Mouse (Mus musculus): ENCODE results near the gene Tmem106c. TPM values are rescaled to one million over a fixed set of nuclear protein-coding genes. Genes with fewer than 3 reads are reported as not detected.

Tmem106c gene
- polyA plus RNA-seq, 1 experiment from 2014 or later = 14.4 TPM

- H3K4me1 ChIP-seq (ENCODE audit: control insufficient read depth, low read depth, low read length) = peaks cover 4% of the 10 kb centered on the region
- H3K27ac ChIP-seq (ENCODE audit: low read length) = no peak overlapping the region
- H3K4me3 ChIP-seq (ENCODE audit: low read depth, low read length) = no peak overlapping the region
- no peaks in the 10 kb centered on the region for H3K36me3 ChIP-seq (ENCODE audit: control insufficient read depth, insufficient read depth)
- peaks cover 3% of the 10 kb centered on the region; the same call in 1 of the 2 replicates for H3K27me3 ChIP-seq (ENCODE audit: control insufficient read depth, insufficient read depth, low read depth, low read length)
- H3K9ac ChIP-seq (ENCODE audit: low read depth, low read length) = no peak overlapping the region
- 18% methylated on average over 4 of the region's 4 CpGs for WGBS (ENCODE audit: insufficient replicate concordance)
- no peak overlapping the region for H3K4me2 ChIP-seq (ENCODE audit: low read depth, low read length)
- no peaks in the 10 kb centered on the region for H3K9me3 ChIP-seq (replicated peaks; ENCODE audit: control insufficient read depth, low read length)
- no peak for ATAC-seq (ENCODE audit: low read depth)
Observed at GRCm38 (mm10) chr15:97990721-97991120, 26.7 kb downstream of the Tmem106c start.

GRCm38 (mm10) chr15:97991285-97991895 lies 27.4 kb downstream of the Tmem106c start:
- no peak overlapping the region for H3K27ac ChIP-seq (ENCODE audit: low read length)
- ATAC-seq (ENCODE audit: low read depth) = no peak
- peaks cover 3% of the 10 kb centered on the region; the same call in 1 of the 2 replicates for H3K27me3 ChIP-seq (ENCODE audit: control insufficient read depth, insufficient read depth, low read depth, low read length)
- H3K4me2 ChIP-seq (ENCODE audit: low read depth, low read length) = no peak overlapping the region
- peaks cover 4% of the 10 kb centered on the region for H3K4me1 ChIP-seq (ENCODE audit: control insufficient read depth, low read depth, low read length)
- no peaks in the 10 kb centered on the region for H3K9me3 ChIP-seq (replicated peaks; ENCODE audit: control insufficient read depth, low read length)
- no peaks in the 10 kb centered on the region for H3K36me3 ChIP-seq (ENCODE audit: control insufficient read depth, insufficient read depth)
- H3K9ac ChIP-seq (ENCODE audit: low read depth, low read length) = no peak overlapping the region
- WGBS (ENCODE audit: insufficient replicate concordance) = 46% methylated on average over 12 of the region's 12 CpGs
- H3K4me3 ChIP-seq (ENCODE audit: low read depth, low read length) = no peak overlapping the region

GRCm38 (mm10) chr15:97992027-97992711 lies 28.2 kb downstream of the Tmem106c start:
- no peak overlapping the region for H3K4me3 ChIP-seq (ENCODE audit: low read depth, low read length)
- peaks cover 6% of the 10 kb centered on the region for H3K27me3 ChIP-seq (ENCODE audit: control insufficient read depth, insufficient read depth, low read depth, low read length)
- 61% methylated on average over 13 of the region's 13 CpGs for WGBS (ENCODE audit: insufficient replicate concordance)
- H3K9ac ChIP-seq (ENCODE audit: low read depth, low read length) = no peak overlapping the region
- H3K4me2 ChIP-seq (ENCODE audit: low read depth, low read length) = peak overlapping the region; percentile 42; the same call in 1 of the 2 replicates
- H3K36me3 ChIP-seq (ENCODE audit: control insufficient read depth, insufficient read depth) = no peaks in the 10 kb centered on the region
- no peak overlapping the region for H3K27ac ChIP-seq (ENCODE audit: low read length)
- no peak for ATAC-seq (ENCODE audit: low read depth)
- peaks cover 4% of the 10 kb centered on the region for H3K4me1 ChIP-seq (ENCODE audit: control insufficient read depth, low read depth, low read length)
- H3K9me3 ChIP-seq (replicated peaks; ENCODE audit: control insufficient read depth, low read length) = no peaks in the 10 kb centered on the region

DNA sequence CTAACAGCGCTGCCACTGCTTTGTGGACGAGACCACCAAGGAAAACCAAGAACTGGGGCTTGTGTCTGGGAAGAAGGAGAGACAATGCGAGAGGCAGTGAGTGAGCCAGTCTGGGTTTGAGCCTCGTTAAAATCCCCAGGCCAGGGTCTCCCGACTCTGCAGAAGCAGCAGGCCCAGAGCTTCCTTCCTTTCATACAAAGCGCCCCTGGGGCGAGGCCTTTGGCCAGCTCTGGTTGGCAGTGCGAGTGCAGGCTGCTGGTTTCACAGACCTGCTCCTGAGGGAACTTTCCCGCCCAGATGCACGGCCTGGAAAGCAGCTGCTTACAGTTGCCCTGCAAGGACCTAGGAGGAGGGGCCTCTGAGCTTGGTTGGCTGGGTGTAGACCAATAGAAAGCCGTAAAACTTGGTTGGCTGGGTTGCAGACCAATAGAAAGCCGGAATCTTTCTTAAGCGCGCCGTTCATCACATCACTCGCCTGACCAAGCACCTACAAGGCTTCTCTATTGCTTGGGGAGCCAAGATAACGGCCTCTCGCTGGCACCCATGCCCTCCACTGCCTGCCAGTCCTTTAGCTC lies 28.8 kb downstream of the Tmem106c start:
- peak overlapping the region; percentile 42 for H3K4me2 ChIP-seq (ENCODE audit: low read depth, low read length)
- 7% methylated on average over 18 of the region's 18 CpGs for WGBS (ENCODE audit: insufficient replicate concordance)
- H3K4me3 ChIP-seq (ENCODE audit: low read depth, low read length) = no peak overlapping the region
- H3K36me3 ChIP-seq (ENCODE audit: control insufficient read depth, insufficient read depth) = no peaks in the 10 kb centered on the region
- H3K27ac ChIP-seq (ENCODE audit: low read length) = no peak overlapping the region
- H3K27me3 ChIP-seq (ENCODE audit: control insufficient read depth, insufficient read depth, low read depth, low read length) = peaks cover 7% of the 10 kb centered on the region
- H3K9me3 ChIP-seq (replicated peaks; ENCODE audit: control insufficient read depth, low read length) = no peaks in the 10 kb centered on the region
- H3K9ac ChIP-seq (ENCODE audit: low read depth, low read length) = 0 out of 2 replicates have a peak overlapping the region, but pooled peaks have one; percentile 19
- H3K4me1 ChIP-seq (ENCODE audit: control insufficient read depth, low read depth, low read length) = peaks cover 4% of the 10 kb centered on the region
- ATAC-seq (ENCODE audit: low read depth) = peak; percentile 85

- peaks cover 45% of the 10 kb centered on the region for H3K27me3 ChIP-seq (ENCODE audit: control insufficient read depth, insufficient read depth, low read depth, low read length)
- no peak overlapping the region for H3K4me3 ChIP-seq (ENCODE audit: low read depth, low read length)
- H3K4me1 ChIP-seq (ENCODE audit: control insufficient read depth, low read depth, low read length) = peaks cover 4% of the 10 kb centered on the region
- no peak for ATAC-seq (ENCODE audit: low read depth)
- no peaks in the 10 kb centered on the region for H3K36me3 ChIP-seq (ENCODE audit: control insufficient read depth, insufficient read depth)
- no peak overlapping the region for H3K27ac ChIP-seq (ENCODE audit: low read length)
- H3K9me3 ChIP-seq (replicated peaks; ENCODE audit: control insufficient read depth, low read length) = no peaks in the 10 kb centered on the region
- H3K9ac ChIP-seq (ENCODE audit: low read depth, low read length) = no peak overlapping the region
- 71% methylated on average over 13 of the region's 13 CpGs for WGBS (ENCODE audit: insufficient replicate concordance)
- no peak overlapping the region for H3K4me2 ChIP-seq (ENCODE audit: low read depth, low read length)
Observed at GRCm38 (mm10) chr15:97996716-97997256, 32.8 kb downstream of the Tmem106c start.

DNA sequence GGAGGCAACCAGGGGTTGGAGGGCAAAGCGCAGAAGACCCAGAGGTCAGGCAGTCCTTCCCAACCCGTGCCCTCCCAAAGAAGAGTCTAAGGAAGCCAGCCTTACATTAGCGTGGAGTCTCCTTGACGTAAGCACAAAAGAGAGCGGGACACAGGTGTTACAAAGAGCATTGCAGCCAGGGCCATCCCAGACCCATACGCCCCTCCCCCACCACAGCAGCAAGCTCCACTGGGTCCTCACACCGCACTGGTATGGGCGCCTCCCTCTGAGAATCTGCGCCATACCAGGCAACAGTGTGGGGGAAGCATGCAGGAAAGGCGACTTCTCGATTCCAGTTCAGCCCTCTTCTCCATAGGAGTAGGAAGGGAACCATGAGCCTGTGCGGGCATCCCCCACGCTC lies 35.5 kb downstream of the Tmem106c start:
- 9% methylated on average over 13 of the region's 13 CpGs for WGBS (ENCODE audit: insufficient replicate concordance)
- Histone ChIP-seq H3K9me3 (replicated peaks; ENCODE audit: control insufficient read depth, low read length) (no peaks in the 10 kb centered on the region), H3K27me3 (ENCODE audit: control insufficient read depth, insufficient read depth, low read depth, low read length) (peaks cover 70% of the 10 kb centered on the region), H3K4me3 (ENCODE audit: low read depth, low read length) (no peak overlapping the region), H3K27ac (ENCODE audit: low read length) (no peak overlapping the region), H3K36me3 (ENCODE audit: control insufficient read depth, insufficient read depth) (no peaks in the 10 kb centered on the region), H3K9ac (ENCODE audit: low read depth, low read length) (no peak overlapping the region), H3K4me1 (ENCODE audit: control insufficient read depth, low read depth, low read length) (no peaks in the 10 kb centered on the region; the same call in 1 of the 2 replicates), H3K4me2 (ENCODE audit: low read depth, low read length) (no peak overlapping the region)
- ATAC-seq (ENCODE audit: low read depth) = no peak

DNA sequence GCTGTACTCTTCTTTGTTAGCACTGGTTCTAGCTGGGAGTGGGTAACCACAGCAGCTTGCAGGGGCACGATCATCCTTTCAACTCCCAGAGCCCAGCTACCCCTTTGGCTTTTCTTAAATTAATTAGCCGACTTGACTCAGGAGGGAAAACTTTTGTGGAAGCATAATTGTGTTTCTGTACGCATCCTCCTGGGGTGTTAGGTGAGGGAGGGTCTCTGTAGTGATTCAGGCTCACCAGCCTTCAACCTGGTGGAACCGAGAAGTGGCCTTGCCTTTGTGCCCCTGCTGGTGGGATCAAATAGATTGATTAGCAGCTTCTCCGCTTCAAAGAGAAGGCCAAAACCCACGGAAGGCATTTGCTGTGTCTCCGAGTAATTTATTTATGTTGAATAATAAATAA lies 36.0 kb downstream of the Tmem106c start:
- H3K27me3 ChIP-seq (ENCODE audit: control insufficient read depth, insufficient read depth, low read depth, low read length) = peaks cover 74% of the 10 kb centered on the region
- no peak overlapping the region for H3K9ac ChIP-seq (ENCODE audit: low read depth, low read length)
- H3K4me1 ChIP-seq (ENCODE audit: control insufficient read depth, low read depth, low read length) = no peaks in the 10 kb centered on the region; the same call in 1 of the 2 replicates
- no peak overlapping the region for H3K27ac ChIP-seq (ENCODE audit: low read length)
- WGBS (ENCODE audit: insufficient replicate concordance) = 5% methylated on average over 7 of the region's 7 CpGs
- no peaks in the 10 kb centered on the region for H3K9me3 ChIP-seq (replicated peaks; ENCODE audit: control insufficient read depth, low read length)
- no peak overlapping the region for H3K4me2 ChIP-seq (ENCODE audit: low read depth, low read length)
- no peaks in the 10 kb centered on the region for H3K36me3 ChIP-seq (ENCODE audit: control insufficient read depth, insufficient read depth)
- no peak overlapping the region for H3K4me3 ChIP-seq (ENCODE audit: low read depth, low read length)
- no peak for ATAC-seq (ENCODE audit: low read depth)

DNA sequence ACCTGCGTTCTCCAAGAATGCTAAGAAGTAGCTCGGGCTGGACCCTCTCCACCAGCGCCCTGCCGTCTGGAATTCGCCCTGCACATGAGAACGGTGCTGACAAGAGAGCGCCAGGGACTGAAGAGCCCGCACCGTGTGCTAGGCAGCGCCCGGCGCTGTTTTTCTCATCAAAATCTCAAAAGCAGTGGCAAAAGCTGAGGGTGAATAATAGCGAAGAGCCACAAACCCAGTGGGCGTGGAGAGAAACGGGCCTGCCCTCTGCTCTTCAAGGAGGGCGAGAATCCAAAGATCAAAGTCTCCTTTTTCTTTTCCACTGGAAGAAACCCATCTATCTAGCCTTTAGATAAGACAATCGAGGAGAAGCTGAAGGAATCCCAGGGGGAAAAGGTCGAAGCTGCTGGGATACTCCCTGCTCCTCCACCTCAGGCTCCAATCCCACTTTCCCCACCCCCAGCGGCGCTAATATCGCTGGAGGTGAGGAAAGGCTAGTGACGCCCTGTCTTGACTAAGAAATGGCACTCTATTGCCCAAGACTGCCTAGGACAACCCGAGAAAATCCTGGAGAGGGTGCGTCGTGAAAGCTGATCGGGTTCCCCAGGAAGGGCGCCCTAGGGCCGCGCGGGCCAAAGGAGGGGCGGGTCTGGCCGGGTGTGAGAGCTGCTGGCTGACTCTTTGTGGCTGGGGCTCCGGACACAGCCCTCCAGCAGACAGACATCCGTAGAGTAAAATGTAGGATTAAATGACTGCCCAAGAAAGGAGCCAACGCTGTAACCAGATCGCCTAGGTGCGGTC lies 37.5 kb downstream of the Tmem106c start:
- no peak overlapping the region for H3K4me2 ChIP-seq (ENCODE audit: low read depth, low read length)
- H3K27ac ChIP-seq (ENCODE audit: low read length) = no peak overlapping the region
- no peaks in the 10 kb centered on the region for H3K36me3 ChIP-seq (ENCODE audit: control insufficient read depth, insufficient read depth)
- under 1% methylated on average over 37 of the region's 37 CpGs for WGBS (ENCODE audit: insufficient replicate concordance)
- no peak overlapping the region; the same call in 1 of the 2 replicates for H3K4me3 ChIP-seq (ENCODE audit: low read depth, low read length)
- H3K27me3 ChIP-seq (ENCODE audit: control insufficient read depth, insufficient read depth, low read depth, low read length) = peaks cover 87% of the 10 kb centered on the region
- H3K9ac ChIP-seq (ENCODE audit: low read depth, low read length) = no peak overlapping the region
- no peaks in the 10 kb centered on the region; the same call in 1 of the 2 replicates for H3K4me1 ChIP-seq (ENCODE audit: control insufficient read depth, low read depth, low read length)
- H3K9me3 ChIP-seq (replicated peaks; ENCODE audit: control insufficient read depth, low read length) = no peaks in the 10 kb centered on the region
- no peak for ATAC-seq (ENCODE audit: low read depth)
